Mouse (Mus musculus) neural tube, embryonic 15.5 days (tissue): Measurements from ENCODE around the gene Arih1. TPM values are rescaled to one million over a fixed set of nuclear protein-coding genes. Genes with fewer than 3 reads are reported as not detected.

Experiments
- ATAC-seq: fragments of 200-750 bp; cut with Nextera tagmentation; 2 replicates; pipeline ENCODE4 v1.8.0; 2017; ENCODE audit warnings: mild to moderate bottlenecking, moderate TSS enrichment, moderate library complexity; ENCODE audit not compliant: low FRiP score
- H3K27ac ChIP-seq: fragments of 300-500 bp; sonication (generic); replicated peaks from 2 replicates; pipeline ENCODE4 v1.5.1; 2015; ENCODE audit warnings: mild to moderate bottlenecking, inconsistent platforms
- H3K27me3 ChIP-seq: fragments of 300-500 bp; sonication (generic); replicated peaks from 2 replicates; pipeline ENCODE4 v1.6.1; 2015; ENCODE audit warnings: inconsistent platforms
- H3K36me3 ChIP-seq: fragments of 300-500 bp; sonication (generic); 2 replicates; pipeline ENCODE4 v1.6.1; 2015; ENCODE audit warnings: inconsistent platforms
- H3K4me1 ChIP-seq: fragments of 300-500 bp; sonication (generic); 2 replicates; pipeline ENCODE4 v1.6.1; 2015; ENCODE audit warnings: inconsistent platforms
- H3K4me2 ChIP-seq: fragments of 300-500 bp; sonication (generic); 2 replicates; pipeline ENCODE4 v1.6.1; 2015; ENCODE audit warnings: inconsistent platforms, mild to moderate bottlenecking, moderate library complexity
- H3K4me3 ChIP-seq: fragments of 300-500 bp; sonication (generic); replicated peaks from 2 replicates; pipeline ENCODE4 v1.5.1; 2015; ENCODE audit warnings: mild to moderate bottlenecking, inconsistent platforms
- H3K9ac ChIP-seq: fragments of 300-500 bp; sonication (generic); replicated peaks from 2 replicates; pipeline ENCODE4 v1.6.1; 2015; ENCODE audit warnings: mild to moderate bottlenecking, inconsistent platforms
- H3K9me3 ChIP-seq: fragments of 300-500 bp; sonication (generic); replicated peaks from 2 replicates; pipeline ENCODE4 v1.6.1; 2016; ENCODE audit warnings: inconsistent platforms
- WGBS: fragments of 180-500 bp; shearing (Covaris S2); methylation state at CpG from one replicate; pipeline ENCODE4 v1.1.7; 2015; ENCODE audit warnings: mixed read lengths; 5-methylcytosine and 5-hydroxymethylcytosine counted together
- polyA plus RNA-seq: library from polyadenylated mRNA; unstranded; fragments of >200 nt; fragmentation: Nextera tagmentation; extraction: Ambion mirVana; gene quantifications from 2 replicates; pipeline ENCODE4 v1.2.1, GENCODE M21; 2015

Arih1 gene
- 16.2 and 16.4 TPM in 2 replicates for polyA plus RNA-seq

DNA sequence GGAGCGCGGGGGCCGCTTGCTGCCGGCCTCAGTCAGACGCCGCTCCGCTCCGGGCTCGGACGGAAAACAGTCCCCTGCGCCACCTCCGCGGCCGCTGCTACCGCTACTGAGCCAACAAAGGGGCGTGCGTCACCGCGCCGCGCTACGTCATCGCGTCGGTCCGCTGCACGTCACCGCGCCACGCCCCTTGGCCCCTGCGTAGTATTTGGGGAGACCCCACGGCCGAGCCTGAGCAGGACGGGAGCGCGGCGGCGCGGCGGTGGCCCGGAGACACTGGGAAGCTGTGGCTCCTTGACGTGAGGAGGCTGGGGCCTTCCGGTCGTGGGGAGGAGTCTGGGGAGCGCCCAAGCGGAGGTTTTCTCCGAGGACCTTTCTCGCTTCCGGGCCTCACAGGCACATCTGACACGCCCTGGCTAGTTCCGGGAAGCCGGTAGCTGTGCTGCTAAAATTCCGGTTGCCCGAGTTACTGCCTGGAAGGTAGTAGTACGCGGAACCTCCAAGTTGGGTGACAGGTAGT lies at the start of gene Arih1:
Arih1 (minus strand) TSS at position 70 of the 517 bp plus-strand sequence.
- Histone ChIP-seq H3K4me2 (peak within 1 kb of the TSS; percentile 66), H3K4me3 (peak within 1 kb of the TSS; percentile 99), H3K27me3 (no peaks in the 10 kb centered on the region), H3K9ac (peak within 1 kb of the TSS; percentile 99), H3K9me3 (no peaks in the 10 kb centered on the region), H3K27ac (peak within 1 kb of the TSS; percentile 98), H3K36me3 (no peaks in the 10 kb centered on the region), H3K4me1 (peaks cover 32% of the 10 kb centered on the region)
- peak; percentile 99 for ATAC-seq
- under 1% methylated on average over 50 of the region's 56 CpGs for WGBS

DNA sequence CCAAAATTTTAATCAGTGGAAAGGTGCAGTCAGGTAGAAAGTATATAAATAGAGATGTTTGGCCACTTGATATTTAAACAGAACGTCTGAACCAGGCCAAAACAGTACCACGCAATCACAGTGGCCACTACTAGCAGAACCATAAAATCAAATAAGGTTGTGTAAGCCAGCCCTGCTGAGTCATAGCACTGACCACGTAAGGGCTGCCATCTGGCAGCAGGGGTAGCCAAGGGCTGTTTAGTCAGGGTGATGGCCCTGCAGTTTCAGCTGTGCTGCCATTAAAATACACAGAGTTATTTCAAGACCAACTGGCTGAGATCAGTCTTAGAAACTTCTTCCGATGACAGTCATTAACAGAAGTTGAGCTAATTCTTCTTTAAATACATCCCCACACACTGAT lies 47.5 kb upstream of the Arih1 start:
- no peak overlapping the region for H3K4me2 ChIP-seq
- H3K36me3 ChIP-seq, result no peaks in the 10 kb centered on the region
- WGBS, result 60% methylated on average over 4 of the region's 4 CpGs
- H3K4me1 ChIP-seq, result peaks cover 2% of the 10 kb centered on the region; the same call in 1 of the 2 replicates
- ATAC-seq, result no peak
- no peaks in the 10 kb centered on the region for H3K9me3 ChIP-seq
- no peak overlapping the region for H3K9ac ChIP-seq
- H3K27ac ChIP-seq, result no peak overlapping the region
- H3K27me3 ChIP-seq, result peaks cover 6% of the 10 kb centered on the region; the same call in 1 of the 2 replicates
- H3K4me3 ChIP-seq, result no peak overlapping the region

GRCm38 (mm10) chr9:59533422-59533821 lies 47.0 kb upstream of the Arih1 start:
- no peak overlapping the region for H3K4me3 ChIP-seq
- 78% methylated on average over 2 of the region's 2 CpGs for WGBS
- H3K27ac ChIP-seq, result no peak overlapping the region
- H3K9ac ChIP-seq, result no peak overlapping the region
- H3K9me3 ChIP-seq, result no peaks in the 10 kb centered on the region
- H3K4me2 ChIP-seq, result no peak overlapping the region
- no peaks in the 10 kb centered on the region for H3K4me1 ChIP-seq
- peaks cover 6% of the 10 kb centered on the region; the same call in 1 of the 2 replicates for H3K27me3 ChIP-seq
- ATAC-seq, result no peak
- H3K36me3 ChIP-seq, result no peaks in the 10 kb centered on the region

DNA sequence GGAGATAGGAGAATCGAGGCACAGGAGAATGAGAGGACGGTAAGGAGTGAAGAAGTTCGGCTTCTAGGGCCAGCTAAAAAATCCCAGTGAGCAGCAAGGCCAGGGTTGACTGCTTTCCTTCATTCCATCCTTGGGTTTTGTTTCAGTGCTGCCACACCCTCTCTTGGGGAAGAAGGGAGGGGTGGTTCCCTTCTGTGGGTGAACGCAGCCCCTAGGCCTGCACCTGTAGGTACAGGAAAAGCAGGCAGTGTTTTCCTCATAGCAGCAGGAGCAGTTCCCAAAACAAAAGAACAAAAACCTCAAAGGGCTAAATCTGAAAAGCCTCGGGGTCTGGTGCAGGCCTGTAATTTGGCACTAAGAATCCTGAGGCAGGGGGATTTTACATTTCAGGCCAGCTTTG lies 45.2 kb upstream of the Arih1 start:
- 38% methylated on average over 5 of the region's 5 CpGs for WGBS
- Histone ChIP-seq H3K4me3 (no peak overlapping the region), H3K4me2 (no peak overlapping the region), H3K36me3 (no peaks in the 10 kb centered on the region), H3K9ac (no peak overlapping the region), H3K4me1 (no peaks in the 10 kb centered on the region), H3K27ac (no peak overlapping the region), H3K9me3 (no peaks in the 10 kb centered on the region), H3K27me3 (no peaks in the 10 kb centered on the region)
- no peak for ATAC-seq

DNA sequence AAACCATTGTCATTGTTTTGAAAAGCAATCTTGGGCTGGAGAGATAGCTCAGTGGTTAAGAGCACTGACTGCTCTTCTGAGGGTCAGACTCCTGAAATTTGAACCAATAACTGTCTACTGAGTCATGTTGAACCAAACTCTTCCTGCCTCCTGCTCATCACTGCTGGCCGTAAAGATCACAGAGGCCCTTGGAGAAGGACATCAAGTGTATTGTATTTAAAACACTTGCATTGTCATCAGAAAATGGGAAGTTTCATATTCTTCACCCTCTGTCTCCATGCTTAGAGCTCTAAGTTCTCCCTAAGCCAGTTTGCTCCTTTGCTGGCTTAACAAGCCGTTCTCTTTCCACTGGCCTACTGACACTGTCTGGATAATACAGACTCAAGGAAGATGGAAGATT lies 41.9 kb upstream of the Arih1 start:
- WGBS, result 93% methylated on average over 2 of the region's 2 CpGs
- H3K36me3 ChIP-seq, result no peaks in the 10 kb centered on the region

DNA sequence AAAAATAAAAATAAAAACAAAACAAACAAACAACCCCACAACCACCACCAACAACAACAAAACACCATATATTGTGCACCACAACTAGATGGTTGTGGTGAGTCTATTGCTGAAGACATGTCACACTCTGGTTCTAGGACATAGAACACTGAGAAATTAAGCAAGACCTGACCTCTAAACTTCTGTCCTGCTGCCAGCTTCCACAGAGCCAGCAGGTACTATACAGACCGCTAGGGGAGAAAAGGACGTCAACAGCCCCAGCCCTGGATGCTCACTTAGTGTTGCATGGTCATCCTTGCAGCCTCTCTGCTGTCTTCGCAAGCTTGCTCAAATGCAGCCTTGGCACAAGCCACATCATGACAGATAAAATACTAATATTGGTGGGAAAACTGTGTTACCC lies 41.2 kb upstream of the Arih1 start:
- Histone ChIP-seq H3K4me3 (no peak overlapping the region), H3K4me1 (no peaks in the 10 kb centered on the region), H3K9ac (no peak overlapping the region), H3K27me3 (no peaks in the 10 kb centered on the region), H3K4me2 (no peak overlapping the region), H3K36me3 (no peaks in the 10 kb centered on the region), H3K27ac (no peak overlapping the region), H3K9me3 (no peaks in the 10 kb centered on the region)
- WGBS, result 92% methylated on average over 3 of the region's 3 CpGs
- ATAC-seq, result no peak

More for the DNA sequence above, 41.9 kb upstream of the Arih1 start:
- H3K4me1 ChIP-seq, result no peaks in the 10 kb centered on the region
- no peak for ATAC-seq
- no peaks in the 10 kb centered on the region for H3K9me3 ChIP-seq
- H3K4me2 ChIP-seq, result no peak overlapping the region
- no peak overlapping the region for H3K4me3 ChIP-seq
- H3K27me3 ChIP-seq, result no peaks in the 10 kb centered on the region
- no peak overlapping the region for H3K27ac ChIP-seq
- no peak overlapping the region for H3K9ac ChIP-seq

- Histone ChIP-seq H3K27ac (no peak overlapping the region), H3K36me3 (no peaks in the 10 kb centered on the region), H3K4me3 (no peak overlapping the region), H3K4me1 (no peaks in the 10 kb centered on the region), H3K9me3 (no peaks in the 10 kb centered on the region), H3K27me3 (no peaks in the 10 kb centered on the region), H3K4me2 (no peak overlapping the region), H3K9ac (no peak overlapping the region)
- ATAC-seq, result no peak
- WGBS, result 84% methylated on average over 6 of the region's 6 CpGs
Measured at GRCm38 (mm10) chr9:59526727-59527126, 40.3 kb upstream of the Arih1 start.

- H3K9me3 ChIP-seq, result no peaks in the 10 kb centered on the region
- no peak overlapping the region for H3K4me3 ChIP-seq
Measured at GRCm38 (mm10) chr9:59522906-59523305, 36.5 kb upstream of the Arih1 start.

DNA sequence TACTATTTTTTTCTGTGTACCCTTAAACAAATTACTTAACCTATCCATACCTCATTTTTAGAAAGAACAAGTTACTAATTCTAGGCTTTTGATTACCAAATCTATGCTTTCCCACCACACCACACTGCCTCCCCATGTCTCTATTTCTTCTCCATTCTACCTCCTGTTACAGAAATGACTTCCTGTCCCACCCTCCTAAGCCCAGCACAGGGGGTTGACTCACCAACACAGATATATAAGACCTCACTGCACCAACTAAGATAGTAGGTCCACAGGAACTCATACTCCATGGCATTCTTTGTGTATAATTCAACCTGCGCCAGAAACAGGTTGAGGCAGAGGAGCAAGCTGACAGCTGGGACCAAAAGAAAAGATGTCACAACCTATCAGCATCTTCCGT lies 33.0 kb upstream of the Arih1 start:
- no peaks in the 10 kb centered on the region for H3K27me3 ChIP-seq
- no peaks in the 10 kb centered on the region for H3K4me1 ChIP-seq
- no peaks in the 10 kb centered on the region for H3K36me3 ChIP-seq
- no peak overlapping the region for H3K27ac ChIP-seq
- no peaks in the 10 kb centered on the region for H3K9me3 ChIP-seq
- WGBS, result 86% methylated on average over 2 of the region's 2 CpGs
- no peak overlapping the region for H3K4me2 ChIP-seq
- no peak overlapping the region for H3K9ac ChIP-seq
- no peak for ATAC-seq
- no peak overlapping the region for H3K4me3 ChIP-seq

More at GRCm38 (mm10) chr9:59522906-59523305, 36.5 kb upstream of the Arih1 start:
- H3K36me3 ChIP-seq, result no peaks in the 10 kb centered on the region
- no peak overlapping the region for H3K9ac ChIP-seq
- no peaks in the 10 kb centered on the region for H3K27me3 ChIP-seq
- H3K4me1 ChIP-seq, result no peaks in the 10 kb centered on the region
- no peak overlapping the region for H3K4me2 ChIP-seq
- no peak overlapping the region for H3K27ac ChIP-seq
- WGBS, result 73% methylated on average over 4 of the region's 4 CpGs
- ATAC-seq, result no peak

DNA sequence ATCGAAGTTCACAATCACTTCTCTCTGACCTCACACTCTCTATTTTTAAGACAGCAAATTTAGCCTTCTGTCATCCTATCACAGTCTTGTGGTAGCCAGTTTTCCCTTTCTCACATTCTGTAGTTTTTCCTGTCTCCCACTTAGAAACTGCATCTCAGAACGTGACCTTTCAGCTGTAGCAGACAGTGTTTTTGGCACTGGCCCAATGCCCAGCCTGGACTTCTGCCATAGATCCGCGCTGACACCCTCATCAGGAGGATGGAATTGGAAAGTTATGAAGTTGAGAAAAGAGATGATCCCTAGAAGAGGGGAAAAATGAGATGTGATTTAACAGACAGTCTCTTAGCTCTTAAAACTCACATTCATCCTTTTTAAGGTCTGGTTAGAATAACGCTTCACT lies 32.6 kb upstream of the Arih1 start:
- H3K9ac ChIP-seq, result no peak overlapping the region
- H3K36me3 ChIP-seq, result no peaks in the 10 kb centered on the region
- no peaks in the 10 kb centered on the region for H3K27me3 ChIP-seq
- H3K4me3 ChIP-seq, result no peak overlapping the region
- no peak for ATAC-seq
- no peaks in the 10 kb centered on the region for H3K4me1 ChIP-seq
- H3K27ac ChIP-seq, result no peak overlapping the region
- WGBS, result 72% methylated on average over 5 of the region's 5 CpGs
- no peak overlapping the region for H3K4me2 ChIP-seq
- H3K9me3 ChIP-seq, result no peaks in the 10 kb centered on the region

DNA sequence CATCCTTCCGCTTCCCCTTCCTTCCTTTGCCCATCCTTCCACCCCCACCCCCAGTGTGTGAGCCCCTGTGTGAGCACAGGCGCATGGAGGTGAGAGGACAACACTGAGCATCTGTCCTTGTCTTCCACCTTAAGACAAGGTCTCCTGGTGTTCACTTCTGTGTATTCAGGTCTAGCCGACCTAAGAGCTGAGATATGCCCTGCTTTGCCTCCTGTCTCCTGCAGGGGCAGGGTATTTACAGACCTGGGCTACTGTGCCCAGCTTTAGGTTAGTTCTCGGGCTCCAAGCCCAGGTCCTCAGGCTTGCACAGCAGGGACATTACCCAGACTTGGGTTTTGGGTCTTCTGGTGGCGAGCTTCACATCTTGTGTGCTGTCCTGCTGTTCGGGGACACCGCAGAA lies 30.7 kb upstream of the Arih1 start:
- Histone ChIP-seq H3K9me3 (no peaks in the 10 kb centered on the region), H3K4me1 (no peaks in the 10 kb centered on the region), H3K27ac (no peak overlapping the region), H3K27me3 (no peaks in the 10 kb centered on the region), H3K4me3 (no peak overlapping the region), H3K9ac (no peak overlapping the region), H3K4me2 (no peak overlapping the region), H3K36me3 (no peaks in the 10 kb centered on the region)
- 62% methylated on average over 7 of the region's 7 CpGs for WGBS
- ATAC-seq, result no peak

DNA sequence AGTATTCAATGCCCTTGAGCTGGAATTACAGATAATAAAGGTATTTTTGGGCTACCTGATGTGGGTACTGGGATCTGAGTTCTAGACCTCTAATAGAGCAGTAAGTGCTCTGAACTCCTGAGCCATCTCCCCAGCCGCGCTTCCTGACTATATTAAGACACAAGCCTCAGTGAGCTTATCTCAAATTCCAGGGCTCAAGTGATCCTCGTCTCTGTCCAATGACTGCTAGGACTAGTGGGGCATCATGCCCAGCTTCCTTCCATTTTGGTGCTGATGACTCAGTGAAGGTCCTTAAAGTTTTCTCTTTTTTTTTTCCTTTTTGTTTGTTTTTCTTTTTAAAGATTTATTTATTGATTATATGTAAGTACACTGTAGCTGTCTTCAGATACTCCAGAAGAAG lies 28.7 kb upstream of the Arih1 start:
- H3K4me2 ChIP-seq, result no peak overlapping the region
- ATAC-seq, result no peak
- H3K27me3 ChIP-seq, result no peaks in the 10 kb centered on the region
- H3K27ac ChIP-seq, result no peak overlapping the region
- 82% methylated on average over 3 of the region's 3 CpGs for WGBS
- no peaks in the 10 kb centered on the region for H3K4me1 ChIP-seq
- no peaks in the 10 kb centered on the region for H3K9me3 ChIP-seq
- H3K4me3 ChIP-seq, result no peak overlapping the region
- no peaks in the 10 kb centered on the region for H3K36me3 ChIP-seq
- no peak overlapping the region for H3K9ac ChIP-seq

- Histone ChIP-seq H3K4me1 (no peaks in the 10 kb centered on the region), H3K27ac (no peak overlapping the region), H3K36me3 (no peaks in the 10 kb centered on the region), H3K27me3 (no peaks in the 10 kb centered on the region), H3K9ac (no peak overlapping the region), H3K4me2 (no peak overlapping the region), H3K9me3 (no peaks in the 10 kb centered on the region), H3K4me3 (no peak overlapping the region)
- 55% methylated on average over 4 of the region's 4 CpGs for WGBS
- no peak for ATAC-seq
Measured at GRCm38 (mm10) chr9:59512381-59512780, 26.0 kb upstream of the Arih1 start.
